Mouse (Mus musculus) adrenal gland (tissue): ENCODE results near the gene Edc3.

Source experiments
- intact Hi-C: fragments of 180-260 bp; cut with DNase I; formaldehyde crosslinking; loops from one replicate; pipeline ENCODE4 v1.15.1; 2025
- long read RNA-seq, 2 experiments: library from polyadenylated mRNA; unstranded; transcript quantifications; one replicate each; pipeline ENCODE4 v2.0.0; 2020; ENCODE audit warnings: borderline replicate concordance in 1 of 2; ENCODE audit not compliant: insufficient replicate concordance in 1 of 2

The Edc3 gene
- long read RNA-seq, experiment 1, full-length matches to known transcripts = 9 of 14 reads
- long read RNA-seq, experiment 1, partial matches to known transcripts = 0 of 14 reads
- long read RNA-seq, experiment 1, other reads (novel, unspliced or antisense) = 5 of 14 reads
- long read RNA-seq, experiment 2, full-length matches to known transcripts = 8 of 11 reads
- long read RNA-seq, experiment 2, partial matches to known transcripts = 3 of 11 reads
- long read RNA-seq, experiment 2, other reads (novel, unspliced or antisense) = 0 of 11 reads

GRCm38 (mm10) chr9:57708068-57708719, at the start of gene Edc3:
Gene Edc3, plus strand, starts transcription at chr9:57708540.
- intact Hi-C loops = no loop called here

GRCm38 (mm10) chr9:57658970-57659369, 49.4 kb upstream of the Edc3 start:
- intact Hi-C loops = loop anchor here (5.0 kb wide), 1 partner anchor 137 kb away; the partner anchor contains the start of gene Cox5a

GRCm38 (mm10) chr9:57659774-57660173, 48.6 kb upstream of the Edc3 start:
- intact Hi-C loops = loop anchor here (1.0 to 5.0 kb wide), 2 partner anchors 85 to 137 kb away; partner anchors contain the start of gene Cox5a

GRCm38 (mm10) chr9:57660501-57660900, 47.8 kb upstream of the Edc3 start:
- intact Hi-C loops = loop anchor here (1.0 kb wide), 1 partner anchor 84 kb away; no protein-coding TSS in a partner anchor

GRCm38 (mm10) chr9:57661552-57661951, 46.8 kb upstream of the Edc3 start:
- intact Hi-C loops = no loop called here

GRCm38 (mm10) chr9:57664616-57665015, 43.7 kb upstream of the Edc3 start:
- intact Hi-C loops = no loop called here

GRCm38 (mm10) chr9:57666536-57666935, 41.8 kb upstream of the Edc3 start:
- intact Hi-C loops = no loop called here

- intact Hi-C loops = no loop called here
Measured at GRCm38 (mm10) chr9:57667136-57667535, 41.2 kb upstream of the Edc3 start.

GRCm38 (mm10) chr9:57667817-57668216, 40.5 kb upstream of the Edc3 start:
- intact Hi-C loops = no loop called here

- intact Hi-C loops = no loop called here
Measured at GRCm38 (mm10) chr9:57668277-57668676, 40.1 kb upstream of the Edc3 start.

GRCm38 (mm10) chr9:57669566-57669965, 38.8 kb upstream of the Edc3 start:
- intact Hi-C loops = no loop called here

- intact Hi-C loops = no loop called here
Measured at GRCm38 (mm10) chr9:57671037-57671436, 37.3 kb upstream of the Edc3 start.

GRCm38 (mm10) chr9:57671500-57671899, 36.8 kb upstream of the Edc3 start:
- intact Hi-C loops = no loop called here

- intact Hi-C loops = no loop called here
Measured at GRCm38 (mm10) chr9:57681411-57681810, 26.9 kb upstream of the Edc3 start.

- intact Hi-C loops = no loop called here
Measured at GRCm38 (mm10) chr9:57683520-57683919, 24.8 kb upstream of the Edc3 start, which contains the start of gene Cyp1a2. Gene Cyp1a2, minus strand, starts transcription at chr9:57683703.

- intact Hi-C loops = no loop called here
Measured at GRCm38 (mm10) chr9:57686011-57686410, 22.3 kb upstream of the Edc3 start.

- intact Hi-C loops = no loop called here
Measured at GRCm38 (mm10) chr9:57687751-57688150, 20.6 kb upstream of the Edc3 start, which contains the start of gene Cyp1a1. Gene Cyp1a1, plus strand, starts transcription at chr9:57687928.

GRCm38 (mm10) chr9:57688158-57688557, 20.2 kb upstream of the Edc3 start:
- intact Hi-C loops = no loop called here

GRCm38 (mm10) chr9:57688606-57689005, 19.7 kb upstream of the Edc3 start:
- intact Hi-C loops = no loop called here

GRCm38 (mm10) chr9:57694108-57694507, 14.2 kb upstream of the Edc3 start:
- intact Hi-C loops = no loop called here

GRCm38 (mm10) chr9:57696380-57697285, 11.7 kb upstream of the Edc3 start:
- intact Hi-C loops = no loop called here

GRCm38 (mm10) chr9:57697380-57697779, 11.0 kb upstream of the Edc3 start:
- intact Hi-C loops = no loop called here
